Mouse (Mus musculus): ENCODE results near the gene Bmyc.

- TF ChIP-seq CTCF (IDR thresholded peaks at IDR 0.05; ENCODE audit: low read depth) (no peak), EP300 (IDR thresholded peaks at IDR 0.05; ENCODE audit: low read depth) (no peak)
Observed at GRCm38 (mm10) chr2:25696951-25697350, 9.6 kb upstream of the Bmyc start.

Measured in liver, embryonic 14.5 days (tissue).